Mouse (Mus musculus): ENCODE results near the gene Arrdc3.

Arrdc3 gene

GRCm38 (mm10) chr13:80913361-80913760 lies 30.2 kb downstream of the Arrdc3 start:
- in situ Hi-C loops (cut with MboI; ENCODE audit: low sequenced_read_pairs) = no loop called here

- in situ Hi-C loops (cut with MboI; ENCODE audit: low sequenced_read_pairs) = no loop called here
These were observed 37.8 kb downstream of the Arrdc3 start for GRCm38 (mm10) chr13:80920939-80921338.

GRCm38 (mm10) chr13:80921593-80922327 lies 38.6 kb downstream of the Arrdc3 start:
- in situ Hi-C loops (cut with MboI; ENCODE audit: low sequenced_read_pairs) = no loop called here

GRCm38 (mm10) chr13:80928187-80928586 lies 45.0 kb downstream of the Arrdc3 start:
- in situ Hi-C loops (cut with MboI; ENCODE audit: low sequenced_read_pairs) = no loop called here

DNA sequence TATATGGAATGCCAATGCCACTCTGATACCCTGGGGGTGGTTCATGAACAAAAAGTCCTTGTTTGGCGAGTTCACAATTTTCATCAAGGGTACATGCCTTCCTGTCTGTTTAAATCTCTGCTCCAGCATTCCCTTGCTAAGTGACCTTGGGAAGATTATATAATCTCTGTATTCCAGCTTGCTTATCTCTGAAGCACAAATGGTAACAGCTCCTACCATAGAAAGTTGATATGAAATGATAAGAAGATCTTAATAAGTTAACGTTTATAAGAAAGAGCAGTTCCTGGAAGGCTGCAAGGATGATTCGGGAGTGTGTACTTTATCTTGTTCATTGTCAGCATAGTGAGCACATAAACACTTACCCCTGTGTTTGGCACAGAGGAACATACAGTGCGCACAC lies 46.8 kb downstream of the Arrdc3 start:
- in situ Hi-C loops (cut with MboI; ENCODE audit: low sequenced_read_pairs) = no loop called here

DNA sequence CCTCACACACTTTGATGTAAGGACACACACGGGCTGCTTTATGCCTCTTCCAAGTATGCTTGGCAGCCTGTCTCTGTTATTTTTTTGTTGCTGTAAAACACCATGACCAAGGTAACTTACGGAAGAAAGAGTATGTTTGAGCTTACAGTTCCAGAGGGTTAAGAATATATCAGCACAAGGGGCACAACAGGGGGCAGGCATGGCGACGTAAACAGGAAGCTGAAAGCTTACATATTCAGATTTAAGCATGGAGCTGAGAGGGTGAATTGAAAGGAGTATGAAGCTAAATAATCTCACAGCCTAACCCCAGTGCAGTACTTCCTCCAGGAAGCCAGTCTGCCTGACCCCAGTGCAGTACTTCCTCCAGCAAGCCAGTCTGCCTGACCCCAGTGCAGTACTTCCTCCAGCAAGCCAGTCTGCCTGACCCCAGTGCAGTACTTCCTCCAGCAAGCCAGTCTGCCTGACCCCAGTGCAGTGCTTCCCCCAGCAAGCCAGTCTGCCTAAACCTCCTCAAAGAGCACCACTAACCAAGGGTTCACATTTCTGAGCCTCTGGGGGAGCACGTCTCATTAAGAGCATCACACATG lies 49.7 kb downstream of the Arrdc3 start:
- in situ Hi-C loops (cut with MboI; ENCODE audit: low sequenced_read_pairs) = no loop called here

DNA sequence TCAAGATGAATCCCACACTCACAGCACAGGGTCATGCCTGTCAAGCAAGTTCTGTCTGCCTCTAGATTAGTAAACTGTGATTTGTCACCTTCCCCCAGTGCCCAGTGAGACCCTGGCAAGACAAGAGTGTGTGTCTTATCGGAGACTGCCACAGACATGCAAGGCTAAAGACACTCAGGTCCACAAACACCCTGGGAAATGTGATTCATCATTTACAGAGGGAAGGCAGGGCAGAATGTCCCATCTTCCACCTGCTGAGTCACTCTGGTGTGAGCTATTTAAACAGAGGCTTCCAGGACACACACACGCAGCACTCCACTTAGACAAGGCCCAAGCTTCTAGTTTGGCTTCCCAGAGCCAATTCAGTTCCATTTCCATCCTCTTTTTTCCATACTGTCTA lies 53.2 kb downstream of the Arrdc3 start:
- in situ Hi-C loops (cut with MboI; ENCODE audit: low sequenced_read_pairs) = no loop called here

DNA sequence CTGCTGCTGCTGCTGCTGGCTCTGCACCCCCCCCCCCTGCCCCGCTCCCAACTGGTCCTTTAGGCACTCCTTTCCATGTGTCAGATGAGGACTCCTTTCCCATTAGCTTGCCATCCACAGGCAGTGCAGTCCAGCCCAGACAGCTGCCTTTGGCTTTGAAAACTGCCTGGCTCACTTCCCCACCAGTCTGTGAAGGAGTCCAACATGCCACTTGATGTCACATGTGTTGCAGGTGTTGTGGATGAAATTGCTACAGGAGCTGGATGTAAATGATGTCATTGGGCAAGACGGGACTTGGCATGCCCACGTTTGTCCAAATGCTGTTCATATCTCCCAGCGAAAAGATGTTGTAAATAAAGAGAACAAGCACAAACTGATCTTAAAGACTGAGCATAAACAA lies 56.0 kb downstream of the Arrdc3 start:
- in situ Hi-C loops (cut with MboI; ENCODE audit: low sequenced_read_pairs) = no loop called here

- in situ Hi-C loops (cut with MboI; ENCODE audit: low sequenced_read_pairs) = no loop called here
These were observed 56.7 kb downstream of the Arrdc3 start for GRCm38 (mm10) chr13:80939866-80940265.

- in situ Hi-C loops (cut with MboI; ENCODE audit: low sequenced_read_pairs) = no loop called here
These were observed 57.2 kb downstream of the Arrdc3 start for GRCm38 (mm10) chr13:80940421-80940820.

DNA sequence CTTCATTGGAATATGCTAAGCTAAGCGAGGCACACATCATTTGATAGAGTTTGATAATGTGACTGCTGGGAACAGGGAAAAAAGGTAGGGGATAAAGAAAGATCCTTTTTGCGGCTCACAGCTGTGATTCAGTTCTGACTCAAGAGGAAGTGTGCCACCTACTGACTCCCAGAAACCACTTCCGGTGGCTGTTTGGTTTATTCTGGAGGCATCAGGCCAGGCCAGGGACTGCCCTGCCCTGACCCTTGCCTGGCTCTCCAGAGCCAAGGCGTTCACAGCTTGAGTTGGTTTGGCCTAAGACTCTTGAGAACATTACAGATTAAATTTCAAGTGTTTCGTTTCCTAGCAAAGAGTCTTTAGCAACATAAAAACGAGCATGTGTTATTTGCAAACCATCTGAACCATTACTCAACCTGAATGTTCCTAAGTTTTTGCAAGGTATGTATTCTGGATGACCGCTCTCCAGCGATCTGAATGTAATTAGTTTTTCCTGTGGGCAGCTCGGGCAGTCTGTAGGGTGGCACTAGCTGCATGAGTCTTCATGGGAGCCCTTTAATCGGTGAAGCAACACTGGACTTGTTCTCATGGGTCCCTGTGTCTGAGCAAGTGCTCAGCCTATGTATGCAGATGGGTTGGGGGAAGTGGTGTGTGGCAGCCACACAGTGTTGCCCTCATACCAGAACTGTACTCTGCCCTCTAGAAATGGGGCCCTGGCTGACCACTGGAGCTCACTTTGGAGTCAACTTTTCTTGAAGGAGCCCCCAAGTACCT lies 57.9 kb downstream of the Arrdc3 start:
- in situ Hi-C loops (cut with MboI; ENCODE audit: low sequenced_read_pairs) = no loop called here

- in situ Hi-C loops (cut with MboI; ENCODE audit: low sequenced_read_pairs) = no loop called here
These were observed 61.3 kb downstream of the Arrdc3 start for GRCm38 (mm10) chr13:80944532-80944931.
